8 mouse cellular contexts compared by ENCODE assay signal in genomic region chr7:24949958-24950623, GRCm38 (mm10). TPM values are rescaled to one million over a fixed set of nuclear protein-coding genes. Genes with fewer than 3 reads are reported as not detected.
DNase-seq lines count a peak whose midpoint lies in the region; ATAC-seq and TF ChIP-seq lines count a peak whose summit lies in the region.

No protein-coding gene starts in this region.

- ATAC-seq in hindbrain, postnatal 0 days, result peak; percentile 50
- ATAC-seq in limb, embryonic 14.5 days (ENCODE audit: low FRiP score, low read depth), result peak; percentile 62
- peak; percentile 60 for ATAC-seq in midbrain, postnatal 0 days (ENCODE audit: low FRiP score)
- peak; percentile 18; the same call in 1 of the 2 replicates for ATAC-seq in stomach, embryonic 16.5 days (ENCODE audit: insufficient read depth, low FRiP score)

- peak; percentile 87 for TF ChIP-seq CTCF in hindbrain, postnatal 0 days (IDR thresholded peaks at IDR 0.05; ENCODE audit: low read depth)
- TF ChIP-seq CTCF in midbrain, postnatal 0 days (IDR thresholded peaks at IDR 0.05), result peak; percentile 88

- peak; percentile 54 for DNase-seq in ovary, postnatal 10 days (ENCODE audit: low spot score)
- no peak for DNase-seq in ovary, adult 18-20 months (ENCODE audit: low spot score)
- peak; percentile 63 for DNase-seq in cerebellum, adult 8-10 months
- DNase-seq in frontal cortex, postnatal 36 days (ENCODE audit: low spot score in 2 of 2), result peak; percentile 51 to 52
- DNase-seq in hindbrain, postnatal 0 days (ENCODE audit: low spot score), result peak; percentile 82
- peak; percentile 45 for DNase-seq in limb, embryonic 14.5 days (ENCODE audit: low spot score)
- DNase-seq in midbrain, postnatal 0 days (ENCODE audit: low spot score), result peak; percentile 70

- H3K9ac ChIP-seq in hindbrain, postnatal 0 days (replicated peaks; ENCODE audit: low read length), result no peak overlapping the region
- no peak overlapping the region for H3K9ac ChIP-seq in limb, embryonic 14.5 days (ENCODE audit: low read depth, low read length, severe bottlenecking)
- no peak overlapping the region for H3K9ac ChIP-seq in midbrain, postnatal 0 days (replicated peaks; ENCODE audit: low read length, poor library complexity, severe bottlenecking)
- no peak overlapping the region for H3K9ac ChIP-seq in stomach, embryonic 16.5 days (ENCODE audit: low read length)

- 0 out of 2 replicates have a peak, but pooled peaks cover 3% of the 10 kb centered on the region for H3K4me1 ChIP-seq in hindbrain, postnatal 0 days (ENCODE audit: insufficient read depth, low read length)
- H3K4me1 ChIP-seq in limb, embryonic 14.5 days (ENCODE audit: control insufficient read depth, insufficient read depth, low read length), result no peaks in the 10 kb centered on the region; the same call in 1 of the 2 replicates
- H3K4me1 ChIP-seq in midbrain, postnatal 0 days (ENCODE audit: insufficient read depth, low read length), result peaks cover 2% of the 10 kb centered on the region
- peaks cover 4% of the 10 kb centered on the region; the same call in 1 of the 2 replicates for H3K4me1 ChIP-seq in stomach, embryonic 16.5 days (ENCODE audit: control insufficient read depth, insufficient read depth, low read length)

- H3K4me3 ChIP-seq in hindbrain, postnatal 0 days (ENCODE audit: low read length), result no peak overlapping the region
- H3K4me3 ChIP-seq in limb, embryonic 14.5 days (replicated peaks; ENCODE audit: low read length), result no peak overlapping the region
- H3K4me3 ChIP-seq in midbrain, postnatal 0 days (ENCODE audit: low read depth, low read length), result no peak overlapping the region
- H3K4me3 ChIP-seq in stomach, embryonic 16.5 days (replicated peaks; ENCODE audit: low read length), result no peak overlapping the region

- peaks cover 52% of the 10 kb centered on the region for H3K27me3 ChIP-seq in hindbrain, postnatal 0 days (ENCODE audit: insufficient read depth, low read length)
- peaks cover 98% of the 10 kb centered on the region for H3K27me3 ChIP-seq in limb, embryonic 14.5 days (ENCODE audit: control insufficient read depth, insufficient read depth, low read length)
- H3K27me3 ChIP-seq in midbrain, postnatal 0 days (ENCODE audit: insufficient read depth, low read length), result peaks cover 64% of the 10 kb centered on the region
- peaks cover 92% of the 10 kb centered on the region for H3K27me3 ChIP-seq in stomach, embryonic 16.5 days (ENCODE audit: control insufficient read depth, insufficient read depth, low read length)

- H3K9me3 ChIP-seq in hindbrain, postnatal 0 days (ENCODE audit: low read length), result no peaks in the 10 kb centered on the region
- no peaks in the 10 kb centered on the region for H3K9me3 ChIP-seq in limb, embryonic 14.5 days (ENCODE audit: control insufficient read depth, low read length)
- no peaks in the 10 kb centered on the region for H3K9me3 ChIP-seq in midbrain, postnatal 0 days (ENCODE audit: low read length)
- H3K9me3 ChIP-seq in stomach, embryonic 16.5 days (replicated peaks; ENCODE audit: control insufficient read depth, low read length), result no peaks in the 10 kb centered on the region

- no peaks in the 10 kb centered on the region for H3K36me3 ChIP-seq in hindbrain, postnatal 0 days (ENCODE audit: insufficient read depth, low read length)
- H3K36me3 ChIP-seq in limb, embryonic 14.5 days (ENCODE audit: control insufficient read depth, insufficient read depth, low read length), result no peaks in the 10 kb centered on the region
- H3K36me3 ChIP-seq in midbrain, postnatal 0 days (ENCODE audit: insufficient read depth, low read length), result no peaks in the 10 kb centered on the region
- H3K36me3 ChIP-seq in stomach, embryonic 16.5 days (ENCODE audit: control insufficient read depth, insufficient read depth, low read length), result no peaks in the 10 kb centered on the region

- H3K4me2 ChIP-seq in hindbrain, postnatal 0 days (ENCODE audit: low read depth, low read length), result no peak overlapping the region
- H3K4me2 ChIP-seq in limb, embryonic 14.5 days (replicated peaks; ENCODE audit: low read depth, low read length, severe bottlenecking), result no peak overlapping the region
- no peak overlapping the region for H3K4me2 ChIP-seq in midbrain, postnatal 0 days (ENCODE audit: low read depth, low read length, poor library complexity, severe bottlenecking)
- no peak overlapping the region for H3K4me2 ChIP-seq in stomach, embryonic 16.5 days (ENCODE audit: low read depth, low read length)

- no peak for TF ChIP-seq POLR2A in limb, embryonic 14.5 days (IDR thresholded peaks at IDR 0.05; ENCODE audit: borderline replicate concordance, extremely low read depth, insufficient read depth, insufficient read length)

- no peak overlapping the region for H3K27ac ChIP-seq in hindbrain, postnatal 0 days
- H3K27ac ChIP-seq in limb, embryonic 14.5 days (replicated peaks; ENCODE audit: low read depth, low read length), result no peak overlapping the region
- no peak overlapping the region for H3K27ac ChIP-seq in midbrain, postnatal 0 days (ENCODE audit: low read depth, low read length)
- H3K27ac ChIP-seq in stomach, embryonic 16.5 days (ENCODE audit: low read length), result no peak overlapping the region

- 2% methylated on average over 8 of the region's 8 CpGs for WGBS in hindbrain, postnatal 0 days
- 2% methylated on average over 8 of the region's 8 CpGs for WGBS in limb, embryonic 14.5 days
- 2% methylated on average over 8 of the region's 8 CpGs for WGBS in midbrain, postnatal 0 days
- under 1% methylated on average over 8 of the region's 8 CpGs for WGBS in stomach, embryonic 16.5 days

RNA-seq across cellular contexts. Expression of gene Gm4881, which starts 5.8 kb away (rescaled TPM):
- total RNA-seq in hindbrain, postnatal 0 days (2014; rRNA removed), result 0.90 and 6.6 TPM in 2 replicates
- polyA plus RNA-seq in hindbrain, postnatal 0 days (2015; fragmentation: Nextera tagmentation; extraction: Ambion mirVana), result 2.4 TPM in 2 replicates
- polyA plus RNA-seq in limb, embryonic 14.5 days (2012; rRNA removed), result 0.06 and 0.09 TPM in 2 replicates
- polyA plus RNA-seq in limb, embryonic 14.5 days (2014; fragmentation: Nextera tagmentation; extraction: Ambion mirVana), result not detected in 2 replicates
- 6.4 and 9.0 TPM in 2 replicates for total RNA-seq in midbrain, postnatal 0 days (2014; rRNA removed)
- 3.8 and 4.2 TPM in 2 replicates for polyA plus RNA-seq in midbrain, postnatal 0 days (2015; fragmentation: Nextera tagmentation; extraction: Ambion mirVana)
- not detected in 2 replicates for polyA plus RNA-seq in stomach, embryonic 16.5 days (2015; fragmentation: Nextera tagmentation; extraction: Ambion mirVana)

RNA-seq across cellular contexts. Expression of gene Rabac1, which starts 22.5 kb away (rescaled TPM):
- 705 and 708 TPM in 2 replicates for total RNA-seq in hindbrain, postnatal 0 days (2014; rRNA removed)
- 497 and 530 TPM in 2 replicates for polyA plus RNA-seq in hindbrain, postnatal 0 days (2015; fragmentation: Nextera tagmentation; extraction: Ambion mirVana)
- polyA plus RNA-seq in limb, embryonic 14.5 days (2012; rRNA removed), result 185 and 268 TPM in 2 replicates
- 212 and 230 TPM in 2 replicates for polyA plus RNA-seq in limb, embryonic 14.5 days (2014; fragmentation: Nextera tagmentation; extraction: Ambion mirVana)
- total RNA-seq in midbrain, postnatal 0 days (2014; rRNA removed), result 516 and 704 TPM in 2 replicates
- polyA plus RNA-seq in midbrain, postnatal 0 days (2015; fragmentation: Nextera tagmentation; extraction: Ambion mirVana), result 466 and 515 TPM in 2 replicates
- polyA plus RNA-seq in stomach, embryonic 16.5 days (2015; fragmentation: Nextera tagmentation; extraction: Ambion mirVana), result 186 and 227 TPM in 2 replicates

RNA-seq across cellular contexts. Expression of gene Arhgef1, which starts 47.4 kb away (rescaled TPM):
- total RNA-seq in hindbrain, postnatal 0 days (2014; rRNA removed), result 16.9 and 33.6 TPM in 2 replicates
- 33.9 and 39.0 TPM in 2 replicates for polyA plus RNA-seq in hindbrain, postnatal 0 days (2015; fragmentation: Nextera tagmentation; extraction: Ambion mirVana)
- polyA plus RNA-seq in limb, embryonic 14.5 days (2012; rRNA removed), result 256 and 337 TPM in 2 replicates
- 109 and 116 TPM in 2 replicates for polyA plus RNA-seq in limb, embryonic 14.5 days (2014; fragmentation: Nextera tagmentation; extraction: Ambion mirVana)
- 19.1 and 27.5 TPM in 2 replicates for total RNA-seq in midbrain, postnatal 0 days (2014; rRNA removed)
- polyA plus RNA-seq in midbrain, postnatal 0 days (2015; fragmentation: Nextera tagmentation; extraction: Ambion mirVana), result 29.0 and 33.0 TPM in 2 replicates
- 67.2 and 73.5 TPM in 2 replicates for polyA plus RNA-seq in stomach, embryonic 16.5 days (2015; fragmentation: Nextera tagmentation; extraction: Ambion mirVana)

RNA-seq across cellular contexts. Expression of gene Cd79a, which starts 52.9 kb away (rescaled TPM):
- total RNA-seq in hindbrain, postnatal 0 days (2014; rRNA removed), result 0.10 and 0.11 TPM in 2 replicates
- 0.63 and 0.93 TPM in 2 replicates for polyA plus RNA-seq in hindbrain, postnatal 0 days (2015; fragmentation: Nextera tagmentation; extraction: Ambion mirVana)
- 0.84 and 1.4 TPM in 2 replicates for polyA plus RNA-seq in limb, embryonic 14.5 days (2012; rRNA removed)
- 0.26 and 0.37 TPM in 2 replicates for polyA plus RNA-seq in limb, embryonic 14.5 days (2014; fragmentation: Nextera tagmentation; extraction: Ambion mirVana)
- 0.27 and 0.42 TPM in 2 replicates for total RNA-seq in midbrain, postnatal 0 days (2014; rRNA removed)
- 0.82 and 0.85 TPM in 2 replicates for polyA plus RNA-seq in midbrain, postnatal 0 days (2015; fragmentation: Nextera tagmentation; extraction: Ambion mirVana)
- polyA plus RNA-seq in stomach, embryonic 16.5 days (2015; fragmentation: Nextera tagmentation; extraction: Ambion mirVana), result 2.0 and 2.3 TPM in 2 replicates

RNA-seq across cellular contexts. Expression of gene Atp1a3, which starts 55.7 kb away (rescaled TPM):
- 572 and 588 TPM in 2 replicates for total RNA-seq in hindbrain, postnatal 0 days (2014; rRNA removed)
- polyA plus RNA-seq in hindbrain, postnatal 0 days (2015; fragmentation: Nextera tagmentation; extraction: Ambion mirVana), result 649 and 730 TPM in 2 replicates
- 0.84 and 1.1 TPM in 2 replicates for polyA plus RNA-seq in limb, embryonic 14.5 days (2012; rRNA removed)
- 0.54 and 0.69 TPM in 2 replicates for polyA plus RNA-seq in limb, embryonic 14.5 days (2014; fragmentation: Nextera tagmentation; extraction: Ambion mirVana)
- total RNA-seq in midbrain, postnatal 0 days (2014; rRNA removed), result 493 and 502 TPM in 2 replicates
- 727 and 786 TPM in 2 replicates for polyA plus RNA-seq in midbrain, postnatal 0 days (2015; fragmentation: Nextera tagmentation; extraction: Ambion mirVana)
- polyA plus RNA-seq in stomach, embryonic 16.5 days (2015; fragmentation: Nextera tagmentation; extraction: Ambion mirVana), result 3.5 and 3.9 TPM in 2 replicates
